Comparison of ENCODE assay signal across 22 mouse cellular contexts in the genomic region with DNA sequence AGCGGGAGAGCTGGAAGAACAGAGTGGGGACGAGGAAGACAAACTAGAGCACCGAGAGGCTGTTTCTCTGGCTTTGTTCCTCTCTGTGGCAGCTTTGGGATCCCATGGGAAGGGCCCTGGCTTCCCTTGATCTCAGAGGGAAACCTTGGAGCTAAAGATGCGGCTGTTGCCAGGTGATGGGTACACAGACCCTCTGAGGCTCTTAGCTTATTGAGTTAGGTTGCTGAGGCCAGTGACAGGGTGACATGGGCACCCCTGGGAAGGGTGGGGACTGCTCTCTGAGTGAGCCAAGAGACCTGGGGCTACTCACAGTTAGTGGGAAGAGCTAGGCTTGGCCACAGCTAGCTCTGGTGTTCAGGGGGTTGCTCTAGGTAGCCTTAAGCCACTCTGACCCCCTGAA. TPM values are rescaled to one million over a fixed set of nuclear protein-coding genes. Genes with fewer than 3 reads are reported as not detected.
DNase-seq lines count a peak whose midpoint lies in the region; ATAC-seq and TF ChIP-seq lines count a peak whose summit lies in the region.
"Had no signal": no experiment of that assay in that cellular context is flagged by ENCODE, and none has a peak within 500 bp of the region (broad histone marks: within the 10 kb centered on the region; RNA-seq: fewer than 3 reads in every experiment).

No protein-coding gene starts in this region.

- no peak overlapping the region for H3K9ac ChIP-seq in embryonic facial prominence, embryonic 14.5 days (ENCODE audit: low read depth, low read length)
- H3K9ac ChIP-seq in embryonic facial prominence, embryonic 15.5 days: no peak overlapping the region
- no peak overlapping the region for H3K9ac ChIP-seq in stomach, postnatal 0 days (ENCODE audit: low read length)
- H3K9ac ChIP-seq: embryonic facial prominence, embryonic 13.5 days; forebrain, embryonic 13.5 days had no signal

- no peak overlapping the region for H3K4me3 ChIP-seq in embryonic facial prominence, embryonic 14.5 days (ENCODE audit: low read depth, low read length)
- H3K4me3 ChIP-seq in embryonic facial prominence, embryonic 10.5 days: no peak overlapping the region
- no peak overlapping the region for H3K4me3 ChIP-seq in thymus, adult 2 months (ENCODE audit: control insufficient read depth, insufficient read depth, low read length)
- no peak overlapping the region for H3K4me3 ChIP-seq in embryonic facial prominence, embryonic 15.5 days (replicated peaks)
- no peak overlapping the region for H3K4me3 ChIP-seq in stomach, postnatal 0 days (ENCODE audit: low read depth, low read length)
- H3K4me3 ChIP-seq: embryonic facial prominence, embryonic 13.5 days; erythroblast, embryonic 14.5 days; forebrain, embryonic 13.5 days had no signal

- H3K27me3 ChIP-seq in embryonic facial prominence, embryonic 14.5 days (replicated peaks; ENCODE audit: control insufficient read depth, insufficient read depth, low read length): no peaks in the 10 kb centered on the region
- no peaks in the 10 kb centered on the region for H3K27me3 ChIP-seq in embryonic facial prominence, embryonic 10.5 days (replicated peaks; ENCODE audit: low read depth, poor library complexity, severe bottlenecking)
- no peaks in the 10 kb centered on the region for H3K27me3 ChIP-seq in thymus, adult 2 months (ENCODE audit: control insufficient read depth, insufficient read depth, low read length)
- no peaks in the 10 kb centered on the region for H3K27me3 ChIP-seq in embryonic facial prominence, embryonic 15.5 days
- no peaks in the 10 kb centered on the region for H3K27me3 ChIP-seq in stomach, postnatal 0 days (ENCODE audit: control insufficient read depth, insufficient read depth, low read length)
- H3K27me3 ChIP-seq: embryonic facial prominence, embryonic 13.5 days had no signal

- H3K4me1 ChIP-seq in embryonic facial prominence, embryonic 14.5 days (ENCODE audit: control insufficient read depth, insufficient read depth, low read length): no peaks in the 10 kb centered on the region
- peaks cover 8% of the 10 kb centered on the region for H3K4me1 ChIP-seq in embryonic facial prominence, embryonic 10.5 days
- peaks cover 50% of the 10 kb centered on the region for H3K4me1 ChIP-seq in thymus, adult 2 months (replicated peaks; ENCODE audit: control insufficient read depth, insufficient read depth, low read length)
- H3K4me1 ChIP-seq in embryonic facial prominence, embryonic 15.5 days: no peaks in the 10 kb centered on the region
- H3K4me1 ChIP-seq in stomach, postnatal 0 days (replicated peaks; ENCODE audit: control insufficient read depth, insufficient read depth): no peaks in the 10 kb centered on the region
- H3K4me1 ChIP-seq: embryonic facial prominence, embryonic 13.5 days; forebrain, embryonic 13.5 days had no signal

- TF ChIP-seq EP300 in stomach, postnatal 0 days (optimal IDR thresholded peaks at IDR 0.05): no peak

- H3K27ac ChIP-seq in embryonic facial prominence, embryonic 14.5 days (replicated peaks; ENCODE audit: low read depth, low read length): no peak overlapping the region
- H3K27ac ChIP-seq in embryonic facial prominence, embryonic 10.5 days (replicated peaks): no peak overlapping the region
- peak overlapping the region; percentile 73 for H3K27ac ChIP-seq in thymus, adult 2 months (ENCODE audit: control insufficient read depth, insufficient read depth, low read length)
- H3K27ac ChIP-seq in embryonic facial prominence, embryonic 15.5 days (replicated peaks): no peak overlapping the region
- H3K27ac ChIP-seq in stomach, postnatal 0 days (replicated peaks): no peak overlapping the region
- H3K27ac ChIP-seq: embryonic facial prominence, embryonic 13.5 days; forebrain, embryonic 13.5 days had no signal

- peak; percentile 69 for ATAC-seq in embryonic facial prominence, embryonic 14.5 days (ENCODE audit: low read depth)
- peak; percentile 63; the same call in 1 of the 2 replicates for ATAC-seq in embryonic facial prominence, embryonic 15.5 days (ENCODE audit: insufficient number of reproducible peaks, low FRiP score, low TSS enrichment, low read depth)
- peak; percentile 17; the same call in 1 of the 2 replicates for ATAC-seq in stomach, postnatal 0 days (ENCODE audit: low FRiP score, low TSS enrichment)
- ATAC-seq: forebrain, embryonic 13.5 days; forebrain, embryonic 16.5 days had no signal

- TF ChIP-seq POLR2A in thymus, adult 2 months (IDR thresholded peaks at IDR 0.05; ENCODE audit: control insufficient read depth, extremely low read depth, insufficient read depth, low read length, poor library complexity): no peak

- no peak for TF ChIP-seq CTCF in thymus, adult 2 months (IDR thresholded peaks at IDR 0.05; ENCODE audit: borderline replicate concordance, control insufficient read depth, extremely low read depth, insufficient read depth, low read length, poor library complexity)
- no peak for TF ChIP-seq CTCF in stomach, postnatal 0 days (IDR thresholded peaks at IDR 0.05; ENCODE audit: low read depth)

- no peaks in the 10 kb centered on the region for H3K36me3 ChIP-seq in embryonic facial prominence, embryonic 14.5 days (ENCODE audit: control insufficient read depth, insufficient read depth, low read length)
- H3K36me3 ChIP-seq in embryonic facial prominence, embryonic 10.5 days (replicated peaks): no peaks in the 10 kb centered on the region
- no peaks in the 10 kb centered on the region for H3K36me3 ChIP-seq in thymus, adult 2 months (ENCODE audit: control insufficient read depth, insufficient read depth, low read length)
- H3K36me3 ChIP-seq in embryonic facial prominence, embryonic 15.5 days: no peaks in the 10 kb centered on the region
- H3K36me3 ChIP-seq in stomach, postnatal 0 days (ENCODE audit: control insufficient read depth, insufficient read depth, low read length): no peaks in the 10 kb centered on the region
- H3K36me3 ChIP-seq: embryonic facial prominence, embryonic 13.5 days had no signal

- WGBS in embryonic facial prominence, embryonic 14.5 days: 69% methylated on average over 4 of the region's 4 CpGs
- WGBS in embryonic facial prominence, embryonic 10.5 days: 85% methylated on average over 4 of the region's 4 CpGs
- 96% methylated on average over 4 of the region's 4 CpGs for WGBS in thymus, adult 2 months
- WGBS in embryonic facial prominence, embryonic 15.5 days: 72% methylated on average over 4 of the region's 4 CpGs
- WGBS in stomach, postnatal 0 days: 72% methylated on average over 4 of the region's 4 CpGs

- no peak overlapping the region for H3K4me2 ChIP-seq in embryonic facial prominence, embryonic 14.5 days (ENCODE audit: low read depth, low read length)
- H3K4me2 ChIP-seq in embryonic facial prominence, embryonic 15.5 days (replicated peaks): no peak overlapping the region
- H3K4me2 ChIP-seq in stomach, postnatal 0 days (replicated peaks; ENCODE audit: low read depth): no peak overlapping the region
- H3K4me2 ChIP-seq: embryonic facial prominence, embryonic 13.5 days; forebrain, embryonic 13.5 days had no signal

- peak; percentile 35 for DNase-seq in embryonic facial prominence, embryonic 14.5 days (ENCODE audit: low spot score)
- DNase-seq in embryonic facial prominence, embryonic 10.5 days (ENCODE audit: low spot score): no peak
- no peak for DNase-seq in thymus, adult 2 months
- no peak for DNase-seq in thymus, postnatal 36 days
- no peak for DNase-seq in stomach, postnatal 0 days (ENCODE audit: low spot score)
- DNase-seq in cerebellum, postnatal 10 days: no peak
- DNase-seq: adrenal gland, adult 2 months; adrenal gland, postnatal 14 days; cerebellum, adult 11 months; cerebellum, adult 18-20 months; cerebellum, adult 8-10 months; cerebellum, adult 9-11 months; cerebellum, postnatal 25 days had no signal

- H3K9me3 ChIP-seq in embryonic facial prominence, embryonic 14.5 days (ENCODE audit: control insufficient read depth, low read length): 0 out of 2 replicates have a peak, but pooled peaks cover 3% of the 10 kb centered on the region
- H3K9me3 ChIP-seq in embryonic facial prominence, embryonic 10.5 days: no peaks in the 10 kb centered on the region
- H3K9me3 ChIP-seq in embryonic facial prominence, embryonic 15.5 days (replicated peaks): no peaks in the 10 kb centered on the region
- H3K9me3 ChIP-seq in stomach, postnatal 0 days (ENCODE audit: control insufficient read depth, low read length): no peaks in the 10 kb centered on the region
- H3K9me3 ChIP-seq: embryonic facial prominence, embryonic 13.5 days; forebrain, embryonic 13.5 days had no signal

RNA-seq across cellular contexts. Expression of gene Tmprss4, which starts 8.4 kb away (rescaled TPM):
- polyA plus RNA-seq in embryonic facial prominence, embryonic 14.5 days (2014; fragmentation: Nextera tagmentation; extraction: Ambion mirVana): 4.3 and 5.2 TPM in 2 replicates
- polyA plus RNA-seq in embryonic facial prominence, embryonic 10.5 days (2016; fragmentation: Nextera tagmentation; extraction: Ambion mirVana): 0.29 and 0.37 TPM in 2 replicates
- 7.4 and 16.1 TPM in 2 replicates for polyA plus RNA-seq in thymus, adult 2 months (2012; rRNA removed)
- polyA plus RNA-seq in embryonic facial prominence, embryonic 15.5 days (2015; fragmentation: Nextera tagmentation; extraction: Ambion mirVana): 14.1 and 16.6 TPM in 2 replicates
- 23.4 and 25.3 TPM in 2 replicates for polyA plus RNA-seq in stomach, postnatal 0 days (2015; fragmentation: Nextera tagmentation; extraction: Ambion mirVana)
- polyA plus RNA-seq: adrenal gland, adult 2 months; brain, embryonic 14.5 days; C2C12; embryonic facial prominence, embryonic 11.5 days; erythroblast, embryonic 14.5 days; forebrain, embryonic 11.5 days; forebrain, embryonic 13.5 days; forebrain, embryonic 16.5 days had no signal

RNA-seq across cellular contexts. Expression of gene BC049352, which starts 13.7 kb away (rescaled TPM):
- polyA plus RNA-seq in embryonic facial prominence, embryonic 14.5 days (2014; fragmentation: Nextera tagmentation; extraction: Ambion mirVana): 0.81 and 1.0 TPM in 2 replicates
- not detected in 2 replicates for polyA plus RNA-seq in embryonic facial prominence, embryonic 10.5 days (2016; fragmentation: Nextera tagmentation; extraction: Ambion mirVana)
- 1.7 and 4.5 TPM in 2 replicates for polyA plus RNA-seq in thymus, adult 2 months (2012; rRNA removed)
- 5.4 and 6.7 TPM in 2 replicates for polyA plus RNA-seq in embryonic facial prominence, embryonic 15.5 days (2015; fragmentation: Nextera tagmentation; extraction: Ambion mirVana)
- polyA plus RNA-seq in stomach, postnatal 0 days (2015; fragmentation: Nextera tagmentation; extraction: Ambion mirVana): 0.11 and 0.12 TPM in 2 replicates
- polyA plus RNA-seq: brain, embryonic 14.5 days; C2C12; embryonic facial prominence, embryonic 11.5 days; erythroblast, embryonic 14.5 days; forebrain, embryonic 11.5 days; forebrain, embryonic 13.5 days had no signal

RNA-seq across cellular contexts. Expression of gene Scn4b, which starts 57.3 kb away (rescaled TPM):
- 0.13 and 0.19 TPM in 2 replicates for polyA plus RNA-seq in embryonic facial prominence, embryonic 14.5 days (2014; fragmentation: Nextera tagmentation; extraction: Ambion mirVana)
- polyA plus RNA-seq in embryonic facial prominence, embryonic 10.5 days (2016; fragmentation: Nextera tagmentation; extraction: Ambion mirVana): 0.48 and 0.79 TPM in 2 replicates
- 20.5 and 26.2 TPM in 2 replicates for polyA plus RNA-seq in thymus, adult 2 months (2012; rRNA removed)
- polyA plus RNA-seq in embryonic facial prominence, embryonic 15.5 days (2015; fragmentation: Nextera tagmentation; extraction: Ambion mirVana): 1.00 and 1.6 TPM in 2 replicates
- polyA plus RNA-seq in stomach, postnatal 0 days (2015; fragmentation: Nextera tagmentation; extraction: Ambion mirVana): 0.11 TPM in 2 replicates
- polyA plus RNA-seq: erythroblast, embryonic 14.5 days had no signal

Comparison
In these comparisons a context has a peak if more than half of its experiments do, and no peak if none do; other contexts are left out.
1. ATAC-seq: peak in every context shown above with its lines; median percentile 69 in embryonic facial prominence, embryonic 14.5 days; 63 in embryonic facial prominence, embryonic 15.5 days; 17 in stomach, postnatal 0 days.